Mouse (Mus musculus) heart, postnatal 0 days (tissue): ENCODE data around the gene Hip1r. TPM values are rescaled to one million over a fixed set of nuclear protein-coding genes. Genes with fewer than 3 reads are reported as not detected.

Experiments
- ATAC-seq: fragments of 200-750 bp; cut with Nextera tagmentation; 2 replicates; pipeline ENCODE4 v1.8.0; 2017; ENCODE audit warnings: low read depth, moderate number of reproducible peaks, moderate library complexity; ENCODE audit not compliant: insufficient read depth
- DNase-seq: peaks from one replicate; pipeline ENCODE4 v3.0.0-alpha.2; 2016; ENCODE audit warnings: low spot score
- H3K27ac ChIP-seq: fragments of 300-500 bp; sonication (generic); 2 replicates; pipeline ENCODE4 v1.5.1; 2014; ENCODE audit warnings: low read depth, mild to moderate bottlenecking
- H3K27me3 ChIP-seq: fragments of 300-500 bp; sonication (generic); 2 replicates; pipeline ENCODE4 v1.6.1; 2014; ENCODE audit warnings: low read length, mixed read lengths; ENCODE audit not compliant: control insufficient read depth, insufficient read depth
- H3K36me3 ChIP-seq: fragments of 300-500 bp; sonication (generic); replicated peaks from 2 replicates; pipeline ENCODE4 v1.6.1; 2014; ENCODE audit warnings: low read length, mixed read lengths; ENCODE audit not compliant: control insufficient read depth, insufficient read depth
- H3K4me1 ChIP-seq: fragments of 300-500 bp; sonication (generic); 2 replicates; pipeline ENCODE4 v1.6.1; 2014; ENCODE audit warnings: antibody characterized with exemption; ENCODE audit not compliant: control insufficient read depth, insufficient read depth
- H3K4me2 ChIP-seq: fragments of 300-500 bp; sonication (generic); 2 replicates; pipeline ENCODE4 v1.6.1; 2014; ENCODE audit warnings: low read depth, mild to moderate bottlenecking, low read length, moderate library complexity
- H3K4me3 ChIP-seq: fragments of 300-500 bp; sonication (generic); 2 replicates; pipeline ENCODE4 v1.5.1; 2014; ENCODE audit warnings: low read depth, low read length
- H3K9ac ChIP-seq: fragments of 300-500 bp; sonication (generic); replicated peaks from 2 replicates; pipeline ENCODE4 v1.6.1; 2014; ENCODE audit warnings: low read depth, low read length, mixed read lengths
- H3K9me3 ChIP-seq: fragments of 300-500 bp; sonication (generic); replicated peaks from 2 replicates; pipeline ENCODE4 v1.6.1; 2016; ENCODE audit warnings: low read length; ENCODE audit not compliant: control insufficient read depth
- CTCF ChIP-seq: IDR thresholded peaks from 2 replicates; pipeline ENCODE4 v1.5.1; 2016; ENCODE audit warnings: antibody characterized with exemption, control low read depth, low read depth
- EP300 ChIP-seq: IDR thresholded peaks from 2 replicates; pipeline ENCODE4 v1.6.1; 2016; ENCODE audit warnings: antibody characterized with exemption, low read depth
- WGBS: fragments of 180-500 bp; shearing (Covaris S2); extraction: QIAGEN DNeasy Blood & Tissue Kit; methylation state at CpG from one replicate; pipeline ENCODE4 v1.1.7; 2014; 5-methylcytosine and 5-hydroxymethylcytosine counted together
- polyA plus RNA-seq: library from polyadenylated mRNA; unstranded; fragments of >200 nt; fragmentation: Nextera tagmentation; extraction: Ambion mirVana; gene quantifications from 2 replicates; pipeline ENCODE4 v1.2.1, GENCODE M21; 2015
- total RNA-seq: library from RNA; depleted of rRNA; stranded (reverse); fragments of >200 nt; gene quantifications from 2 replicates; pipeline ENCODE4 v1.2.3, GENCODE M21; 2014; ENCODE audit warnings: low replicate concordance

Gene Hip1r
- total and polyA plus RNA-seq, 2 experiments from 2014 or later, result 11.9 to 16.3 TPM

DNA sequence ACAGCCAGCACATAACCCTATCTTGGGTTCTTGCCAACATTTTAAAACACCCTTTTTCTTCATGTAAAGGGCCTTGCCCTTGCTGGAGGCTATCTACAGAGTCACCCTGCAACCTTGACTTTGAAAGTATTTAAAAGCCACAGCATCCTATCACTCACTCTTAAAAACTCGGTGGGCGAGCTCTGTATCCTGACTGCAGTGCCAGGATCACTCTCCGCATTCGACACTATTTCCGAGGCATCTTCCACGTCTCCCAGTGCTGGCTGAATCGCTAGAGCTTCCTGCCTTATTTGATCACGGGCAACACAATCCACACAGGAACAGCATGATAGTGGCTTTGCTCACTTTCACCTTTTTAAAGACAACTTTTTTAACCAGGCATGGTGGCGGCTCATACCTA is 44.5 kb downstream of the Hip1r start:
- H3K9ac ChIP-seq, result 0 out of 2 replicates have a peak overlapping the region, but pooled peaks have one; percentile 22
- peaks cover 75% of the 10 kb centered on the region for H3K4me1 ChIP-seq
- H3K4me2 ChIP-seq, result 0 out of 2 replicates have a peak overlapping the region, but pooled peaks have one; percentile 14
- no peaks in the 10 kb centered on the region for H3K9me3 ChIP-seq
- no peaks in the 10 kb centered on the region for H3K27me3 ChIP-seq
- H3K27ac ChIP-seq, result peak overlapping the region; percentile 44
- no peak overlapping the region for H3K4me3 ChIP-seq
- ATAC-seq (no peak), DNase-seq (no peak)
- H3K36me3 ChIP-seq, result no peaks in the 10 kb centered on the region
- TF ChIP-seq CTCF (no peak), EP300 (no peak)
- 28% methylated on average over 9 of the region's 9 CpGs for WGBS

DNA sequence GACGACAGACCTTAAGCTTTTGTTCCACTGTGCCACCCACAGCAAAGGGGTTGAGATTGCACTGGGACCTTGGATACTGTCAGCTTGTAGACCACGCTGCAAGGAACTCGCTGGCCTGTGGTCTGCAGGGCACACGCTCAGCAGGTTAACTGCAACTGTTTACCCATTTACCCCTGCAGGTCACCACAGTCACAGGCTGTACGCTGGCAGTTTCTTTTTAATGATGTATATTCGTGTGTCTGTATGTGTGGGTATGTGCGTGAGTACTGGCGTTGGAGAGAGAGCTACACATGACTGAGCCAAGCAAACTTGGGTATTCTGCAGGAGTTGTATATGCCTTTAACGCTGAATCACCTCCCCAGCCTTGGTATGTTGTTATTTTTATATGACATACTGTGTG is 45.2 kb downstream of the Hip1r start:
- no peak overlapping the region for H3K27ac ChIP-seq
- H3K4me1 ChIP-seq, result peaks cover 68% of the 10 kb centered on the region
- H3K9me3 ChIP-seq, result no peaks in the 10 kb centered on the region
- no peak for DNase-seq
- no peak overlapping the region for H3K4me3 ChIP-seq
- no peak overlapping the region for H3K9ac ChIP-seq
- TF ChIP-seq CTCF (no peak), EP300 (no peak)
- no peaks in the 10 kb centered on the region for H3K36me3 ChIP-seq
- no peak overlapping the region for H3K4me2 ChIP-seq
- H3K27me3 ChIP-seq, result no peaks in the 10 kb centered on the region
- WGBS, result 76% methylated on average over 9 of the region's 9 CpGs
- ATAC-seq, result no peak

DNA sequence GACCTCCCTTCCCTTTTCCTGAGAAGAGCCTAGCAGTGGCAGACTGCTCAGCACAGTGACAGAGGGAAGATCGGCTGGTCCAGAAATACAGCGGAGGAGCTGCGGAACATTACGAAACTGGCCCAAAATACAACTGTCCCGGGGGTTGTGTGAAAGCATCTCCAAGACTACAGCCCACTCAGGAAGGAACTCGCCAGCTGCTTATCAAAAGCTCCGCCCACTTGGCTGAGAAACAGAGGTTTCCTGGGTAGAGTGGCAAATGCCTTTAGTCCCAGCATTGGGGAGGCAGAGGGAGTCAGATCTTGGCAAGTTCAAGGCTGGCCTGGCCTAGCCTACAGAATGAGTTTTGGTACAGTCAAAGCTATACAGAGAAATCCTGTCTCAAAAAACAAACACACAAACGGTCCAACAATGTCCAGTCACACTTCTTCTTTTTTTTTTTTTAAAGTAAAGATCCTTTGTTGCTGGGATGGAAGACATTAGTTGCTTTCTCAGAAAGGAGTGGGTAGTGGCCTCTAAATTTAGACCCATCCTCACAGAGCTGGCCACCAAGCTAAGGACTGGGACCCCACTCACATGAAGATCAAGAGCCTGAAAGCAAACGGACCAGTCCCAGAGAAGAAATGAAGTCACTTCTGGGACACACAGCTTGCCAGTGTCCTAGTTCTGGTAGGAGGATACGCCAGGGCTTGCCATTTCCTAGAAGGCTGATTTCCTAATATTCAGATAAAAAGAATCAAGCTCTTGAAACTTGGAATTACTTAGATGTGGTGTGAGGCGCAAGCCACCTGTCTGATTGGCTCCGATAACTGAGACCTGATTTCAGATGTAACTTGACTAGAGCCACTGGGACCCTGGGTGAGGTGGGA is 46.2 kb downstream of the Hip1r start:
- DNase-seq (peak; percentile 52), ATAC-seq (peak; percentile 42)
- Histone ChIP-seq H3K4me2 (peak overlapping the region; percentile 14; the same call in 1 of the 2 replicates), H3K27me3 (no peaks in the 10 kb centered on the region), H3K4me1 (peaks cover 60% of the 10 kb centered on the region), H3K4me3 (no peak overlapping the region), H3K9me3 (no peaks in the 10 kb centered on the region), H3K36me3 (no peaks in the 10 kb centered on the region), H3K27ac (peak overlapping the region; percentile 27), H3K9ac (no peak overlapping the region)
- no peak for TF ChIP-seq CTCF
- no peak for TF ChIP-seq EP300
- WGBS, result 33% methylated on average over 12 of the region's 12 CpGs

DNA sequence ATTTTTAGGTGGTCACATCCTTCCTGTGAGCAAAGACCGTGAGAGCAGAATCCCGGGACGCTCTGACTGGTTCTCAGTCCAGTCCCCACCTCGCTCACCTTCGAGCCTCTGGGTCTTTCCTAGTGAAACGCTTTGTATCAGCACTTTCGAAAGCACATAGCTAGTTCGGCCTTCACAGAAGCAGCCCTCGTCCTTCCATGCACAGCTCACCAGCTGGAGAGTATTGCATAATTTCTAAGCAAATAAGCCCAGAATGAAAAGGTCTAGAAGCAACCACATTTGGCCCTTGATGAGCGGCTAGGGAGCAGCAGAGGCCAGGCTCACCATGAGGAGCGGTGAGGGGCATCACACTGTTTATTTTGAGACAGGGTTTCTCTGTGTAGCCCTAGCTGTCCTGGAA is 47.7 kb downstream of the Hip1r start:
- H3K4me1 ChIP-seq, result peaks cover 64% of the 10 kb centered on the region
- WGBS, result 88% methylated on average over 11 of the region's 11 CpGs
- no peaks in the 10 kb centered on the region for H3K27me3 ChIP-seq
- no peak overlapping the region for H3K9ac ChIP-seq
- TF ChIP-seq CTCF (no peak), EP300 (no peak)
- H3K36me3 ChIP-seq, result no peaks in the 10 kb centered on the region
- no peak for DNase-seq
- no peak overlapping the region for H3K4me2 ChIP-seq
- no peak overlapping the region for H3K4me3 ChIP-seq
- ATAC-seq, result no peak
- H3K9me3 ChIP-seq, result no peaks in the 10 kb centered on the region
- H3K27ac ChIP-seq, result 0 out of 2 replicates have a peak overlapping the region, but pooled peaks have one; percentile 26

DNA sequence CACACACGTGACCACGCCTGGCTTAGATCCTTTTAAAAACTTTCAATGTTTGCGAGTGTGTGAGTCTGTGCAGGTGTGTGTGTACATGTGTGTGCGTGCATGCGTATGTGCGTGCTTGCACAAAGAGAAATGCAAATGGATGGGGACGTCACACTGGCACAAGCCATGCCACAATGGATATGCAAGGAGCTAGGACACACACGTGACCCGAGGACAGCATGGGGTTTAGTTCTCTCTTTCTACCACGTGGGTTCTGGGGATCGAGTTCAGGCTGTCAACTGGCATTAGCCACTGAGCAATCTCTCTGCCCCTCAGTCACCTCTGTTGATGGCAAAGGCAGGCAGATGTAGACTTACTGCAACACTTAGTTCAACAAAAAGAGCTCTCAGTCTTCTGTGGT is 48.3 kb downstream of the Hip1r start:
- Histone ChIP-seq H3K36me3 (no peaks in the 10 kb centered on the region), H3K9me3 (no peaks in the 10 kb centered on the region), H3K4me3 (no peak overlapping the region), H3K27me3 (no peaks in the 10 kb centered on the region), H3K4me1 (peaks cover 64% of the 10 kb centered on the region), H3K9ac (no peak overlapping the region), H3K27ac (0 out of 2 replicates have a peak overlapping the region, but pooled peaks have one; percentile 3), H3K4me2 (no peak overlapping the region)
- TF ChIP-seq EP300 (no peak), CTCF (no peak)
- 83% methylated on average over 11 of the region's 11 CpGs for WGBS
- ATAC-seq (no peak), DNase-seq (no peak)
